Mouse (Mus musculus): ENCODE results near the gene Cip2a.

DNA sequence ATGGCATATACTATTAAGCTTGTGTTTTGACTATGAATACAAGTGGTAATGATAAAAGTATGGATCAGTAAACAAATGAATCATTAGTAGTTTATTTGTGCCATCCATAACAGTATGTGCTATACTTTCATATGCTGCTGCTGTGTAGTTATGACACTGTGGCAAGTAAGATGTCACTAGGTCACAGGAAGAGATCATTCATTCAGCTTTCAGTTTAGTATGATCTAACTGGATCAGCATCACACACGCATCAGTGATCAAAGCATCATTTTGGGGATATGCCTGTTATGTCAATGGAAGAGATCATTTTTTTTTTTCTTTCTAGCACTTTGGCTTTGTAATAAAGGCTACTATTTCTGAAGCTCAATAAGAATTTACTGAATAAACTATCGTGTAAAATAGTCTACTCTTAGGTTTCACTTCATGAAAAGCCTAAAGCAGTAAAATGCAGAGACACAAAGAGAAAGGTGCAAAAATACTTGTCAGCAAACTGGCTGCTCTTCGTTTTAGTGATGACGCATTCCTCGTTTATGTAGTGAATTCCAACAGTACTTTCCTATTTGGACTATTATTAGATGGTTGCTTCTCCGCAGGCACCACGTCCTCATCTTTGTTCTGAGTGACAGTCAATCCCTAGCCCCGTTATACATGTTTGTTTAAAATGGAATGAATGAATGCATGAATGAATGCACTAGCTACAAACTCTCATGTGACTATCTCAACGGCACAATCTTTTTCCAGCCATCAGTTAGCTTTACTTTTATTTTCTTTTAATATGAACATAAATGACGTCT lies 1.4 kb upstream of the Cip2a start:
- TF ChIP-seq CTCF (IDR thresholded peaks at IDR 0.05; ENCODE audit: control insufficient read depth, insufficient read depth, low read length), result no peak
- no peak for TF ChIP-seq POLR2A (IDR thresholded peaks at IDR 0.05; ENCODE audit: borderline replicate concordance, control insufficient read depth, low read depth, low read length)

Data from bone marrow, adult 2 months (tissue).